7 mouse cellular contexts compared by ENCODE assay signal in the genomic region with DNA sequence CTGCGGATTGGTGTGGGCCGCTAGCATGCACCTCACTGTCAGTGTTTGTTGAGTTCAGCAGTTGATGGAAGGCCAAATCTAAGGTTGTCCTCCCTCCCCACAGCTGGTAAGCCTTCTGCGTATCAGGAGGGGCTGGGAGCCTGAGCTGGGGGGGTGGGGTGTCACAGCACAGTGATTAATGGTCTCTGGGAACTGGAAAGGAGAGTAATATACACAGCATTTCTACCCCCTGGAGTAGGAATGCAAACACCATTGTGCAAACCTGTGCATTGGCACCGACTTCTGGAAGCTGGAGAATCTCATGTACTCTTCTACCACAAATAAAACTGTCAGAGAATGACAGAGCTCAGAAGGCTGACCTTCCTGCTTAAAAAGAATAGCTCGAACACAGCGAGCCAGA. TPM values are rescaled to one million over a fixed set of nuclear protein-coding genes. Genes with fewer than 3 reads are reported as not detected.
A peak's percentile ranks its signal among the peaks of the same experiment; 100 is the strongest.
DNase-seq lines count a peak whose midpoint lies in the region; ATAC-seq lines count a peak whose summit lies in the region.

No protein-coding gene starts in this region.

- DNase-seq in urinary bladder, postnatal 14 days (ENCODE audit: low spot score): peak; percentile 42
- DNase-seq in urinary bladder, adult 2 months (ENCODE audit: low spot score): no peak
- DNase-seq in lung, postnatal 10 days: peak; percentile 41
- no peak for DNase-seq in right cerebral cortex, postnatal 4 days
- DNase-seq in forebrain, embryonic 10.5 days (ENCODE audit: extremely low spot score, low spot score): no peak

- no peaks in the 10 kb centered on the region for H3K27me3 ChIP-seq in hindbrain, embryonic 13.5 days
- H3K27me3 ChIP-seq in forebrain, embryonic 10.5 days (ENCODE audit: poor library complexity, severe bottlenecking): no peaks in the 10 kb centered on the region

- WGBS in hindbrain, embryonic 13.5 days: 25% methylated on average over 6 of the region's 6 CpGs
- WGBS in forebrain, embryonic 10.5 days: 72% methylated on average over 6 of the region's 6 CpGs

- H3K4me1 ChIP-seq in hindbrain, embryonic 13.5 days (replicated peaks): peaks cover 48% of the 10 kb centered on the region
- peaks cover 38% of the 10 kb centered on the region for H3K4me1 ChIP-seq in forebrain, embryonic 10.5 days

- no peaks in the 10 kb centered on the region for H3K9me3 ChIP-seq in hindbrain, embryonic 13.5 days
- no peaks in the 10 kb centered on the region for H3K9me3 ChIP-seq in forebrain, embryonic 10.5 days

- H3K4me2 ChIP-seq in hindbrain, embryonic 13.5 days: no peak overlapping the region

- peaks cover 23% of the 10 kb centered on the region for H3K36me3 ChIP-seq in hindbrain, embryonic 13.5 days
- H3K36me3 ChIP-seq in forebrain, embryonic 10.5 days (replicated peaks): peaks cover 54% of the 10 kb centered on the region

- peak overlapping the region; percentile 70 for H3K27ac ChIP-seq in hindbrain, embryonic 13.5 days
- H3K27ac ChIP-seq in forebrain, embryonic 10.5 days: no peak overlapping the region

- H3K9ac ChIP-seq in hindbrain, embryonic 13.5 days: no peak overlapping the region; the same call in 1 of the 2 replicates

- peak; percentile 53; the same call in 1 of the 2 replicates for ATAC-seq in hindbrain, embryonic 13.5 days (ENCODE audit: low FRiP score)
- ATAC-seq in granulocyte monocyte progenitor cell, adult 5-6 weeks (replicated peaks; ENCODE audit: poor library complexity, severe bottlenecking): no peak

- H3K4me3 ChIP-seq in hindbrain, embryonic 13.5 days: no peak overlapping the region
- H3K4me3 ChIP-seq in forebrain, embryonic 10.5 days: no peak overlapping the region

RNA-seq across cellular contexts. Expression of a gene that starts 50.2 kb away (rescaled TPM):
- polyA plus RNA-seq in urinary bladder, adult 2 months (2012; rRNA removed): 21.7 and 23.7 TPM in 2 replicates
- polyA plus RNA-seq in hindbrain, embryonic 13.5 days (2015; fragmentation: Nextera tagmentation; extraction: Ambion mirVana): 49.6 and 49.9 TPM in 2 replicates
- total RNA-seq in granulocyte monocyte progenitor cell, adult 5-6 weeks (2014; fragmentation: Nextera tagmentation): 15.1 and 17.7 TPM in 2 replicates
- total RNA-seq in granulocyte monocyte progenitor cell, adult 5-6 weeks (2017): 16.6 and 17.8 TPM in 2 replicates
- 25.3 and 27.8 TPM in 2 replicates for polyA plus RNA-seq in forebrain, embryonic 10.5 days (2016; fragmentation: Nextera tagmentation; extraction: Ambion mirVana)

Comparison
In these comparisons a context has a peak if more than half of its experiments do, and no peak if none do; other contexts are left out.
1. DNase-seq: peak in urinary bladder, postnatal 14 days (single experiment) and lung, postnatal 10 days (single experiment); none in urinary bladder, adult 2 months (single experiment), right cerebral cortex, postnatal 4 days (single experiment) and forebrain, embryonic 10.5 days (single experiment).